Mouse (Mus musculus): ENCODE results near the gene Cdca4.

DNA sequence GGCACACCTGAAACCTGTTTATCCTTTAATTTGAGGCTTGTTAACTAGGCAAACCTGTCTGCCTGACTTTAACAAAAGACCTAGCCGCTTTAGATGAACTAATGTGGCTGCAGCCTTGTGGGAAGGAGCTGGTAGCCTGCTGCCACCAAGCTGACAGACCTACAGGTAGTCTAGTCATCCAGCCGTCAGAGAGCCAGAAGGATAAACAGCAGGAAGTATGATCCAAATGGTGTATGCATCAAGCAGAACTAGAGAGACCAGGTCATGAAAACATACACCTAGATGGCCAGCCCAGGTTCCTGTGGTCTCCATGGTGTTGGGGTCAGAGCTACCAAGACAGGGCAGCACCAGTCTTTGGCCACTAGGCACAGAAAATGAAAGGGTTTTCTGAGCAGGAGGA is 5.8 kb upstream of the Cdca4 start:
- TF ChIP-seq POLR2A (IDR thresholded peaks at IDR 0.05; ENCODE audit: low read depth, low read length): no peak
- TF ChIP-seq CTCF (conservative IDR thresholded peaks at IDR 0.05; ENCODE audit: insufficient read depth, insufficient read length, low read depth, low read length): no peak
